Mouse (Mus musculus) myocyte (in vitro differentiated cells): ENCODE results near the gene Robo2.

Source experiments
- MYOG ChIP-seq, 3 experiments: IDR thresholded peaks; one replicate each; pipeline ENCODE4 v1.6.1; 2011; ENCODE audit warnings: control low read depth in 2 of 3, low read depth in 2 of 3, mild to moderate bottlenecking in 2 of 3; ENCODE audit not compliant: insufficient read length in 2 of 3, control insufficient read depth in 1 of 3, insufficient read depth in 1 of 3
- POLR2A ChIP-seq: IDR thresholded peaks from one replicate; pipeline ENCODE4 v1.6.1; 2011; ENCODE audit warnings: low read depth, mild to moderate bottlenecking, control low read depth, moderate library complexity; ENCODE audit not compliant: insufficient read length
- SRF ChIP-seq: IDR thresholded peaks from one replicate; pipeline ENCODE4 v1.6.1; 2011; ENCODE audit warnings: low read depth; ENCODE audit not compliant: control insufficient read depth, insufficient read length
- TCF3 ChIP-seq: IDR thresholded peaks from one replicate; pipeline ENCODE4 v1.6.1; 2011; ENCODE audit warnings: low read depth, control low read depth; ENCODE audit not compliant: insufficient read length
- USF1 ChIP-seq: IDR thresholded peaks from one replicate; pipeline ENCODE4 v1.6.1; 2011; ENCODE audit warnings: low read depth, mild to moderate bottlenecking, control low read depth, moderate library complexity

- no peak for TF ChIP-seq SRF
- no peak for TF ChIP-seq POLR2A
- no peak for TF ChIP-seq USF1
- no peak for TF ChIP-seq MYOG (IDR thresholded peaks at IDR 0.05; ENCODE audit: control insufficient read depth in 1 of 3, insufficient read depth in 1 of 3, insufficient read length in 2 of 3, low read depth in 2 of 3)
- TF ChIP-seq TCF3 = no peak
Observed at GRCm38 (mm10) chr16:74412471-74413291, 1.1 kb upstream of the Robo2 start.
